Mouse (Mus musculus) urinary bladder, adult 2 months (tissue): ENCODE data around the gene Cabp4. TPM values are rescaled to one million over a fixed set of nuclear protein-coding genes. Genes with fewer than 3 reads are reported as not detected.

Experiments
- DNase-seq: peaks from one replicate; pipeline ENCODE4 v3.0.0; 2022; ENCODE audit warnings: low spot score
- polyA plus RNA-seq: library from polyadenylated mRNA; depleted of rRNA; stranded (reverse); fragments of >200 nt; gene quantifications from 2 replicates; pipeline ENCODE4 v1.2.3, GENCODE M21; 2012; rRNA removed

Cabp4 gene
- polyA plus RNA-seq = 0.30 and 0.31 TPM in 2 replicates

DNA sequence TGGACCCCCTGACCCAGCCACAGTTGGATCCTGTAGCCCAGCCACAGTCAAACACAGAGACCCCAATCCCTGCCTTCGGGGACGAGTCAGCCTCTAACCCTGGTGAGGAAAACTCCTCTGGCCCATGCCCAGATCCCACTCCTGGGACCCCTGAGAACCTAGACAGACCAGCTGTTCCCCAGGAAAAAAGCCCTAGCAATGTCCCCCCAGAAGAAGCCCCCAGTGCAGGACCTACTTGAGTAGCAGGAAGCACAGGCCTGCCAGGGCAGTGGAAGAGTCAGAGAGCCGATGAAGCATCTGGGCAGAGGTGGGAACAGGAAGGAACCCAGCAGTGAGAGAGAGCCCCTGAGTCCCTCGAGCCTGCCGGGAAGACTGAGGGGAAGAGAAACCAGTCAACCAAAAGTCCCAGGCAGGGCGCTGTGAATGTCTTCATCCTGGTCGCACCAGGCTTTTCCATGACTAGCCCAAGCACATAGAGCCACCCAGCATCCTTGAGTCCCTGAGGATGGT lies at the start of gene Cabp4:
Cabp4 (minus strand) TSS at position 275 of the 510 bp plus-strand sequence.
- no peak for DNase-seq

DNA sequence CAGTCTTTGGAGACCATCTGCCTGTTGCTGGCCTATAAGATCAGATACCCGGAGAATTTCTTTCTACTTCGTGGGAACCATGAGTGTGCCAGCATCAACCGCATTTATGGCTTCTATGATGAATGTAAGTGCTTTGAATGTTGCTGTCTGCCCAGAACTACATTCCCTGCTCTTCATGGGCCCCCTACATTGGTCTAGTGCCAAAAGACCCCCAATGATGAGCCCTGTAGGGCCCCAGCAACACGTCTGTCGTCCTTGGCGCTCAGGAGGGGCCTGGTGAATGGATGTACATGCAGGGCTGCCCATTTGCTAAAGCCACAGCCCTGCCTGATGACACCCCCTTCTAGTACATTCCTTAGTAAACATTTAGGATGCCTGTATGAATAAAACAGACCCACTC lies 49.3 kb upstream of the Cabp4 start:
- no peak for DNase-seq

DNA sequence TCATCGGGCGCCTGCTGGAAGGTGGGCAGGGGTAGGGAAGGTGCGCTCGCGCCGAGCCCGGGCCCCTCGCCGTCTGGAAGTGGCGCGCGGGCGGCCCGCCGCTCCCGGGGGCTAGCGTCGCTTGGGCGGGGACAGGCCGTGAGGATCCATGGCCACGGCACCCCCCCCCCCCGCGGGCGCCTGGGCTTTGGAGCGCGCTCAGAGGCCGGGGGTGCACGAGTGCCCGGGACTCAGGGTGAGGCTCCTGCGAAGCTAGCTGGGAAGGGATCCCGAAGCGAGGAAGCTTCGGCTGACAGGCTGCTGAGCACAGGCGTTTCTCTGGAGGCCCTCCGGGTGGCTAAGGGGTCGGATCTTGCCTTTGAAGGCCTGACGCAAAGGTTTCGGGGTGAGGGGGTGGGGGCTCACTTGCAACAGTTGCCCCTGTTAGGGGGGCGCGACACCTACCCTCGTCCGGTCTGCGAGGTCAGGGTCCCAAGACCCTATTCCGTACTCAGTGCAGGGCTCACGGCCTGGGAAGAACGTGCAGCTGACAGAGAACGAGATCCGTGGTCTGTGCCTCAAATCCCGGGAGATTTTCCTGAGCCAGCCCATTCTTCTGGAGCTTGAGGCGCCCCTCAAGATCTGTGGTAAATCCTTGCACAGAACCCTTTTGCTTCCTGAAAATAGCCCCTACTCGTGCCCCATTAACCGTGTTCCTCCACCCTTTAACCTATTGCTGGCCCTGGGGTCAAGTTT lies 48.6 kb upstream of the Cabp4 start:
- no peak for DNase-seq

DNA sequence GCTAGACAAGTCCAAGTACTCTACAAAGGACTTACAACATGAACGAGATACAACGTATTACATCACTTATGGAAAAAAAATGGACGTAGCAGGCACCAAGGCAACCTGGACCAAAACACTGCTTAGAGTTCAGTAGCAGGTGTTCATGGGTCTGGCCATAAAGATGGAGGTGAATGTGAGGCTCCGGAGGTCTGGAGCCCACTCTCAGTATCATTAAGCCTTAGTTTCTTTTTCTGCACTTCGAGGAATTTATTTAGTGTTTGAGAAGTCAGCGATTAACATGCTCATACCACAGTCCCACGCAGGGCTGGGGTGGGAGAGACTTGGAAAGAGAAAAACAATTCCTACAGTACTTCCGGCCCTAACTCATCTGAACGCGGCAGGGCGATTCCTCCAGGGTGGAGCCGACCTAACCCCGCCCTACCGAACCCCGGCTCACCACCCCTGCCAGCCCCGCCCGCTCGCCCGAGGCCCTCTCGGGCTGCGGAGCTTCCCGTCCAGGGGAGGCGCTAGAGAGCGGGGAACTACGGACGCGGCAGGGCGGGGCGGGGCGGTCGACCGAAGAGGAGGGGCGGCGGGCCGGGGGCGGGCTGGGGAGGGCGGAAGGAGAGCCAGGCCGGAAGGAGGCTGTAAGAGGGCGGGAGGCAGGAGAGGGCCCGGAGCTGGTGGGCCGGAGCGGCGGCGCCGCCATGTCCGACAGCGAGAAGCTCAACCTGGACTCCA lies 47.9 kb upstream of the Cabp4 start, which contains the start of gene Ppp1ca:
Ppp1ca (plus strand) TSS at position 538 of the 723 bp plus-strand sequence.
- peak; percentile 94 for DNase-seq

DNA sequence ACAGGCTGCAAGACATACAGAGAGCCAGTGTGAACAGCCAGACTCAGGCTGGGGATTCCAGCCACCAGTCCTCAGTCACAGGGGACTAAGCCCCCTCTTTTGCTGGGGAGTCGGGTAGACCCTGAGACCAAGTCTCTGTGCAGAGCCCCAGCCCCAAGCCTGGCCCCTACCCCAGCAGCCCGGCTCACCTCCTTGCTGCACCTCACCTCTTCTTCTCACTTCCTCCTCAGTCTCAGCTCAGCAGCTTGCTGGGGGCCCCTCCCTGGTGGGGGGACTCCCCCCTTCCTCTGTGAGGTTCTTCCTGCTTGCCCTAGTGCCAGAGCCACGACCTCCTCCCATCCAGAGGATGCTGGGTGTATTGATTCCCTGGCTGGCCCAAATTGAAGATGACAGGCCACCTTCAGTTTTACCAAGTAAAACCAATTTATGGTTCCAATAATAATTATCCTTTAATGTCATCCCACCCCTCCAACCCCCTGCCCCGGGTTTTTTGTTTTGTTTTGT lies 47.0 kb upstream of the Cabp4 start, which contains the start of gene Tbc1d10c:
Tbc1d10c (minus strand) TSS at position 454 of the 504 bp plus-strand sequence.
- no peak for DNase-seq

DNA sequence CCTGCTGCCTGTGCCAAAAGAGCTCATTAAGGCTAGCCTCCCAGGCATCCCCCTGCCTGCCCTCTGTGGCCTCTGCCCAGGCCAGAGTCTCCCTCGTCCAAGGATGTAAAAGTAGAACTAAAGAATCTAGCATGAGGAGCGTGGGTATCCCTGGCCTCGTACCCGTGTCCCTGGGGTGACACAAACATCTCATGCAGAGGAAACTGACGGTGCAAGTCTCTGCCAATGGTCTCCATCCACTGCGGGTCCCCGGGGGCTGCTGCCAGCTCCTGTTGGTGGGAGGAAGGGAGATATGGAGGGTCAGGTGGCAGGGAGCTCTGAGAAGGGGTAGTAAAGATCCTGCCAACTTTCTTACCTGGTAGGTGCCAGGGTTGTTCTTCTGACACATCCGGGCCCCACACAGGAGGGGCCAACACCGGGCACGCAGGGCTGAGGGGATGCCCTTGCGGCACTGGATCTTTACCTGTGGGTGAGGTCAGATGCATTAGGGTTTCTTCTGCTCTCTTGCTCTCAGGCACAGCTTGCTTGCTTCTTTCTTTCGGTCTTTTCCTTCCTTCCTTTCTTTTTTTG lies 45.3 kb upstream of the Cabp4 start:
- no peak for DNase-seq

DNA sequence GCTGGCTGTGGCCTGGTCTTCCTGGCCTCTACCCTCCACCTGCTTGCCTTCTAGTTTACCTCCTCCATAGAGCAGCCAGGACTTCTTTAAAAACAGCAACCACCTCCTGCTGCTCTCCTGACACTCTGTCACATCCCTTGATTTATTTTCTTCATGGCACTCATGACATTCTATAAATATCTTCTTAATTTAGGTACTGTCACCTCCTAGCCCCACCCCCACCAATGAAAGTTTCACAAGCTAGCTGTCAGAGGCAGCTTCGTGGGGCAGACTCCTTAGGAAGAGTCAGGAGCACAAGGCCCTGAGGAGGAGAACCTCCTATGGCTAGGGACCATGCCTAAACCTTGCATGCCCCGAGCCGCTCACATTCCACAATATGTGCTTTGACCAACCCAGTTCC lies 43.5 kb upstream of the Cabp4 start:
- DNase-seq = no peak

GRCm38 (mm10) chr19:4184976-4185975 lies 41.4 kb upstream of the Cabp4 start:
- DNase-seq = no peak

DNA sequence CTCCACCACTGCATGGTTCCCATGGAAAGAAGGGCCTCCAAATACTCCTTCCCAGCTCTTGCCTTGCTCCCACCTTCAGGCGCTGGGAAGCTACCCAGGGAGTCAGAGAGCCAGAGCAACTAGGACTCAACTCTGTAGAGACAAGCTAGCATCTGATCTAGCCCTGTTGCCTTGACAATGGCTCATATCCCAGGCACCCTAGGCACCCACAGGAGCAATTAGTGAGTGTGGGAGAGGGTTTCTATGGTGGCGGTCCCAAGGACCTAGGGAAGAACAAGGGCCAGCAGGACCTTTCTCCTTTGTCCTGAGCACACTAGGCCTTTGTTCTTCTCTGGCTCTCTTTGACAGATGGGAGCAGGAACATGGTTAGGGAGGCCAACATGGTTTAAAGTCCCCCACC lies 39.9 kb upstream of the Cabp4 start:
- no peak for DNase-seq

GRCm38 (mm10) chr19:4181892-4182291 lies 38.1 kb upstream of the Cabp4 start:
- DNase-seq = no peak

- DNase-seq = no peak
These were observed 36.6 kb upstream of the Cabp4 start for GRCm38 (mm10) chr19:4180411-4180810.

DNA sequence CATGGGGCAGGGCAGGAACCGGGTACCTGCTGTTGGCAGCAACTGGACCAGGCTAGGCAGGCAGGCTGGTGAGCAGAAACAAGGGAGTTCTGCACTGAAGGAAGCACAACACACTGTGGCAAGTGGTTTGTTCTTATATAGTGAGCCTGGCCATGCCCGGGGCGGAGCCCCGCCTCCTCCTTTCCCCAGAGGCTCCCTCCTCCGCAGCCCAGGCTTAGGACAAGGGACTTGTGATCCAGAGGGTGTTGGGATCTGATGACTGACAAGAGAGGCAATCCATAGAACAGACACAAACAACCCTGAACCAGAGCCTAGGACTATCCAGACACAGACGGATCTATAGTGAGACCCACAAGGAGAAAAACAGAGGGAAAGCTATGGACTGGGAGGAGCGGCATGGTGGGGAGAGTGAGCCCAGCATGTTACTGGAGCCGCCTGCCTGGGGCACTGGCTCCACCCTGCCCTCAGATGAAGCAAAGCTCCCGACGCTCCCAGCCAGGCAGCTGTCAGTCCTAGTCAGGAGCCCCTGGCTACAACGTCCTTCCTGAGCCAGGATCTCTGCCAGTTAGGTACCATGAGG lies 31.6 kb upstream of the Cabp4 start, which contains the start of gene Carns1:
Carns1 (minus strand) TSS at position 112 of the 580 bp plus-strand sequence.
- DNase-seq = no peak

GRCm38 (mm10) chr19:4172925-4173324 lies 29.1 kb upstream of the Cabp4 start:
- DNase-seq = no peak

DNA sequence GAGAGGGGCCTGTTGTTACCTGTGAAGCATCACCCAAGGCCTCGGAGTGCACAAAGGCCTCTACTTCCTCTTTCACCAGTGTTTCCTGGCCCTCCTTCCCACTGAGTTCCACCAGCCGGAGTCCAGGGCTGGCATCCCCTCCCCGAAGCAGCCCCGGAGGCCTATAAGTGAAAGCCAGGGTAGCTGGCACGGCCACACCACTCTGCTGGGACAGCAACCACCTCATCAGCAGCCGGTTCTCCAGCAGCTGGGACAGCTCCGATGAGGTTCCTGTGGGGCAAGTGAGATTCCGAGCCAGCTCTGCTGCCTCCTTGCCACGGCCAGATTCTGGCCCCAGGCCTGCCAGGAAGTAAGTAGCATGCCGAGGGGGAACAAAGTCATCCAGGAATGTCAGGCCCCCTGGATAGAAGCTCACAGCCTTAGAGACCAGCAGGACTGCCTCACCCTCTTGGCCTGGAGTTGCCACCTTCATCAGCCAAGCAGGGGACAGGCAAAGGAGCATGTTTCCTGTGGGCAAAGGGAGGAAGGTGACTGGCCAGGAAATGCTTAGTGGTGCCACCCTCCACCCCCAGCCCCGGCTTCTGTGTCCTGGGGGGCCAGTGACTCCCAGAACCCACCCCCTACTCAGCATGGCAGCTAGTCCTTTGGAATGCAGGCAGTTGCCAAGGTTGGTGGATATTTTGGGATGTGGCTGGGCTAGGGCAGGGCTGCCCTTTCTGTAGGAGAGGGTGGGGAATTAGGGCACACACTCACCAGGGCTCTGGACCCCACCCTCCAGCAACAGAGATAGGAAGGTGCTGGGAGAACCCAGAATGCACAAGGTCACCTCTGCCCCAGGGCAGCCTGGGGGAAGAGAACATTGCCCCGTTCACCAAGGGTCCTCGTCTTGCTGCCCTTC lies 27.8 kb upstream of the Cabp4 start:
- DNase-seq = no peak

DNA sequence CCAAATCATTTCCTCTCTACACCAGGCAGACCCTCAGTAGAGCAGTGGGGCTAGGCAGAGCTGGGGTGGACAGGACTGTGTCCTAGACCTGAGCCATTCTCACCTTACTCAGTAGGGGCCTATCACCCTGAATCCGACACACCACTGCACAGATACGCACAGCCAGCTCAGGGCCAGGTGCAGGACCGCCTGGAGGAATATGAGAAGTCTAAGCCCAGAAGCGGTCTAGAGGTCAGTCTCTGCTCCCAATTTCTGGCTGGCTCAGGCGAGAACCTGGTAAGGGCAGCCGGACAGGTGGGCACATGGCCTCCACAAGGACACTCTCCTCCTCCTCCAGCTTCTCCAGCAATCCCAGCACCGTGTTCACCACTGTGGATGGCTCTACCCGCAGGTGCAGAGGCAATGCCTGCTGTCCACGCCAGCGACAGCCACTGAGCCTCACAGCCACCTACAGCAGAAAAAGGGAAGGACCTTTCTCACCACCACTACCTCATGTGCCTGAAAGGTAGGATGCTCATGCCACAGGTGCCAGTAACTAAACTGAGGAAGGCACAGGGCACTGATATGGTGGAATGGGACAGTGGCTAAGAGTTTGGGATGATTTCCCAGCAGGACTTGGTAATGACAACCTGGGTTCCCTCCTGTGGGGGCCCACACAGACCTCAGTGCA lies 27.0 kb upstream of the Cabp4 start:
- no peak for DNase-seq

DNA sequence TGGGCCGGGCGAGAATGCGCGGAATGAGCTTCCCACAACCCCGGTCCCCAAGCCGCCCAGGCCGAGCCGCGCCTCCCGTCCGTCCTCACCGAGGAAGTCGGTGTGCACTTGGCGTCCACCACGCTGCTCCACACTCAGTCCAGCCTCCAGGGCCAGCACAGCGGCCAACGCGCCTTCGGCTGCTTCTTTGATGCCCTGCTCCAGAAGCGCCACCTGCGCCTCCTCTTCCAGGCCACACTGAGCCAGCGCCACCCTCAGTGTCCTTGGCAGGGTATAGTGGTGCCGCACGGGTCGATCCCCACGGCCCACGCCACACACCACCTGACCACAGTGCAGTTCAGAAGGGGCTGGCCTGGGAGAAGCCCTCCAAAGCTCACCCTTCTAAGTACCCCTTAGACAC lies 26.0 kb upstream of the Cabp4 start:
- DNase-seq = no peak

DNA sequence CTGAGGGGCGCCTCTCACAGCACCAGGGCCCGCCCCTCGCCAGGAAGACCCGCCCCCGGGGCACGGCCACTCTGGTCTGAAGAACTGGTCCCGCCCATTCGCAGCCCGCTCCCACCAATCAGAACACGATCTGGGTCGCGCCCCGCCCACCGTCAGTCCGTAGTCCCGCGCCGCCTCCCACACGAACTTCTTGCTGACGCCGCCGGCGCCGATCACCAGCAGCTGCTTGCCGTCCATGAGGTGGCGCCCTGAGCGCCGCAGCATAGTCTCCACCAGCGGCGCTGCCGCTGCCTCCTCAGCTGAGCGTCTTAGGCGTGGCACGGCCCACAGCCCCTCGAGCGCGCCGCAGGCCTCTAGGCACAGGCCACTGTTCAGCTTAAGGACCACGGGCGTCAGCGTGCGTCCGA lies 25.5 kb upstream of the Cabp4 start:
- peak; percentile 96 for DNase-seq

DNA sequence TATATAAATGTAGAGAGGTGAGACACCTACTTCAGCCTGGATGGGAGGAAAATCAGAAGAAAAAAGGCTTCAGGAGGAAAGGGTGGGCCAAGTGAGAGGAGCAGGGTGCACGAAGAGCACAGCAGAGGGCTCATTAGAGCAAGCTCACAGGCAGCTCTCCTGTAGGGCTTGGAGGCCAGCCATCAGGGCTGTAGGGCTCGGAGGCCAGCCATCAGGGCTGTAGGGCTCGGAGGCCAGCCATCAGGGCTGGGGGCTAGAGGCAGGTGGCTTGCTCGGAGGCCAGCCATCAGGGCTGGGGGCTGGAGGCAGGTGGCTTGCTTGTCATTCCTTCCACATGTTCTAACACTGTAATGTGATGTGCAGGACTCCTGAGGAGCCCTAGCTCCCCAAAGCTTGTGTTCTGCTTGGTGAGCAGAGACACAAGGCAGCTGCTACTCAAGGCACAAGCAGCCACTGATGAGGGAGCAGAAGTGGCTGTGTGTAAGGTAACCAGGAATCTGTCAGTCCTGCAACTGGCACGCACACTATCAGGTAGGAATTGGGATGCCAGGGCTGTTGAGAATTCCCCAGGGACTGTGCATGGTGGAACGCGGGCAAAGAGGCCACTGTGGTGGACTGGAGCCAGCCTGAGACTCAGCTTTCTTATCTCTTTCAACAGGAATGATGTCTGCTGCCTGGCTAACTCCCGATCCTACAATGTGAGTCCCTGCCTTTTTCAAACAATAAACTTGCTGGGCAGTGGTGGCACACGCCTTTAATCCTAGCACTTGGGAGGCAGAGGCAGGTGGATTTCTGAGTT lies 23.0 kb upstream of the Cabp4 start:
- no peak for DNase-seq
